ENCODE assay signal across 24 mouse cellular contexts in genomic region chr4:137182547-137182946, GRCm38 (mm10).
A peak's percentile ranks its signal among the peaks of the same experiment; 100 is the strongest.
DNase-seq lines count a peak whose midpoint lies in the region; ATAC-seq and TF ChIP-seq lines count a peak whose summit lies in the region.
"Had no signal": no experiment of that assay in that cellular context is flagged by ENCODE, and none has a peak within 500 bp of the region (broad histone marks: within the 10 kb centered on the region; RNA-seq: fewer than 3 reads in every experiment).

No protein-coding gene starts in this region.

- H3K4me2 ChIP-seq in kidney, embryonic 16.5 days (replicated peaks; ENCODE audit: low read depth, low read length) = no peak overlapping the region
- no peak overlapping the region for H3K4me2 ChIP-seq in stomach, embryonic 16.5 days (ENCODE audit: low read depth, low read length)
- H3K4me2 ChIP-seq in stomach, postnatal 0 days (replicated peaks; ENCODE audit: low read depth) = no peak overlapping the region
- H3K4me2 ChIP-seq: heart, embryonic 11.5 days; hindbrain, embryonic 12.5 days; hindbrain, embryonic 15.5 days had no signal

- no peaks in the 10 kb centered on the region for H3K36me3 ChIP-seq in heart, embryonic 10.5 days
- no peaks in the 10 kb centered on the region for H3K36me3 ChIP-seq in kidney, embryonic 16.5 days (ENCODE audit: insufficient read depth, low read length)
- no peaks in the 10 kb centered on the region for H3K36me3 ChIP-seq in stomach, embryonic 16.5 days (ENCODE audit: control insufficient read depth, insufficient read depth, low read length)
- H3K36me3 ChIP-seq in stomach, postnatal 0 days (ENCODE audit: control insufficient read depth, insufficient read depth, low read length) = no peaks in the 10 kb centered on the region
- H3K36me3 ChIP-seq: forebrain, embryonic 10.5 days; hindbrain, embryonic 12.5 days; hindbrain, embryonic 15.5 days had no signal

- H3K4me1 ChIP-seq in heart, embryonic 10.5 days = peaks cover 26% of the 10 kb centered on the region
- H3K4me1 ChIP-seq in kidney, embryonic 16.5 days (ENCODE audit: insufficient read depth, low read length) = peaks cover 40% of the 10 kb centered on the region
- H3K4me1 ChIP-seq in stomach, embryonic 16.5 days (ENCODE audit: control insufficient read depth, insufficient read depth, low read length) = peaks cover 24% of the 10 kb centered on the region
- no peaks in the 10 kb centered on the region for H3K4me1 ChIP-seq in stomach, postnatal 0 days (replicated peaks; ENCODE audit: control insufficient read depth, insufficient read depth)

- H3K9me3 ChIP-seq in heart, embryonic 10.5 days = no peaks in the 10 kb centered on the region
- no peaks in the 10 kb centered on the region for H3K9me3 ChIP-seq in kidney, embryonic 16.5 days (ENCODE audit: low read length)
- H3K9me3 ChIP-seq in stomach, embryonic 16.5 days (replicated peaks; ENCODE audit: control insufficient read depth, low read length) = no peaks in the 10 kb centered on the region
- no peaks in the 10 kb centered on the region for H3K9me3 ChIP-seq in stomach, postnatal 0 days (ENCODE audit: control insufficient read depth, low read length)
- H3K9me3 ChIP-seq: forebrain, embryonic 10.5 days; hindbrain, embryonic 12.5 days; hindbrain, embryonic 15.5 days had no signal

- 0 out of 2 replicates have a peak overlapping the region, but pooled peaks have one; percentile 12 for H3K27ac ChIP-seq in heart, embryonic 10.5 days
- H3K27ac ChIP-seq in kidney, embryonic 16.5 days (ENCODE audit: low read length) = peak overlapping the region; percentile 32
- H3K27ac ChIP-seq in stomach, embryonic 16.5 days (ENCODE audit: low read length) = 0 out of 2 replicates have a peak overlapping the region, but pooled peaks have one; percentile 47
- no peak overlapping the region for H3K27ac ChIP-seq in stomach, postnatal 0 days (replicated peaks)
- H3K27ac ChIP-seq: forebrain, embryonic 10.5 days; gastrocnemius, adult 2 months; hindbrain, embryonic 12.5 days; hindbrain, embryonic 15.5 days had no signal

- peak; percentile 7; the same call in 1 of the 2 replicates for ATAC-seq in kidney, embryonic 16.5 days (ENCODE audit: low FRiP score, low TSS enrichment)
- no peak for ATAC-seq in stomach, embryonic 16.5 days (ENCODE audit: insufficient read depth, low FRiP score)
- ATAC-seq in stomach, postnatal 0 days (ENCODE audit: low FRiP score, low TSS enrichment) = no peak
- ATAC-seq in granulocyte monocyte progenitor cell, adult 5-6 weeks (replicated peaks; ENCODE audit: poor library complexity, severe bottlenecking) = no peak
- ATAC-seq: activated CD4-positive, CD25-positive, alpha-beta regulatory T cell, adult 4 months; forebrain, embryonic 14.5 days; forebrain, postnatal 0 days had no signal

- H3K9ac ChIP-seq in kidney, embryonic 16.5 days (replicated peaks; ENCODE audit: low read length) = no peak overlapping the region
- H3K9ac ChIP-seq in stomach, embryonic 16.5 days (ENCODE audit: low read length) = no peak overlapping the region
- no peak overlapping the region for H3K9ac ChIP-seq in stomach, postnatal 0 days (ENCODE audit: low read length)
- H3K9ac ChIP-seq: forebrain, postnatal 0 days; hindbrain, embryonic 12.5 days; hindbrain, embryonic 15.5 days had no signal

- WGBS in heart, embryonic 10.5 days = 82% methylated on average over 14 of the region's 14 CpGs
- 57% methylated on average over 14 of the region's 14 CpGs for WGBS in kidney, embryonic 16.5 days
- 70% methylated on average over 14 of the region's 14 CpGs for WGBS in stomach, embryonic 16.5 days
- WGBS in stomach, postnatal 0 days = 74% methylated on average over 14 of the region's 14 CpGs

- TF ChIP-seq CTCF in stomach, postnatal 0 days (IDR thresholded peaks at IDR 0.05; ENCODE audit: low read depth) = no peak

- peaks cover 4% of the 10 kb centered on the region; the same call in 1 of the 2 replicates for H3K27me3 ChIP-seq in heart, embryonic 10.5 days (ENCODE audit: insufficient read depth, poor library complexity, severe bottlenecking)
- no peaks in the 10 kb centered on the region for H3K27me3 ChIP-seq in kidney, embryonic 16.5 days (ENCODE audit: insufficient read depth, low read length)
- H3K27me3 ChIP-seq in stomach, embryonic 16.5 days (ENCODE audit: control insufficient read depth, insufficient read depth, low read length) = no peaks in the 10 kb centered on the region
- no peaks in the 10 kb centered on the region for H3K27me3 ChIP-seq in stomach, postnatal 0 days (ENCODE audit: control insufficient read depth, insufficient read depth, low read length)
- H3K27me3 ChIP-seq: hindbrain, embryonic 12.5 days; hindbrain, embryonic 15.5 days had no signal

- no peak overlapping the region for H3K4me3 ChIP-seq in heart, embryonic 10.5 days
- H3K4me3 ChIP-seq in kidney, embryonic 16.5 days (ENCODE audit: low read length) = no peak overlapping the region
- H3K4me3 ChIP-seq in stomach, embryonic 16.5 days (replicated peaks; ENCODE audit: low read length) = no peak overlapping the region
- no peak overlapping the region for H3K4me3 ChIP-seq in stomach, postnatal 0 days (ENCODE audit: low read depth, low read length)
- H3K4me3 ChIP-seq: forebrain, embryonic 10.5 days; gastrocnemius, adult 2 months; hindbrain, embryonic 12.5 days; hindbrain, embryonic 15.5 days had no signal

- TF ChIP-seq EP300 in stomach, postnatal 0 days (optimal IDR thresholded peaks at IDR 0.05) = no peak

- DNase-seq in heart, embryonic 10.5 days (ENCODE audit: low spot score) = no peak
- DNase-seq in heart, adult 8-10 months (ENCODE audit: low spot score) = no peak
- no peak for DNase-seq in kidney, postnatal 36 days
- no peak for DNase-seq in stomach, postnatal 0 days (ENCODE audit: low spot score)
- no peak for DNase-seq in spleen, adult 12 weeks (ENCODE audit: low spot score)
- DNase-seq: adrenal gland, adult 8-10 months; adrenal gland, postnatal 25 days; cerebellum, adult 11-12 months; cerebellum, adult 8-10 months; cerebellum, postnatal 10 days; cerebellum, postnatal 36 days; forebrain, postnatal 0 days; gastrocnemius, adult 2 months; gastrocnemius, postnatal 14 days; heart, adult 18-20 months had no signal
